Mouse (Mus musculus) heart, embryonic 11.5 days (tissue): ENCODE measurements around the gene Scoc. TPM values are rescaled to one million over a fixed set of nuclear protein-coding genes. Genes with fewer than 3 reads are reported as not detected.

Experiments used
- ATAC-seq: fragments of 200-750 bp; cut with Nextera tagmentation; replicated peaks from 2 replicates; pipeline ENCODE4 v1.8.0; 2017; ENCODE audit warnings: moderate library complexity; ENCODE audit not compliant: insufficient number of reproducible peaks, low FRiP score, low TSS enrichment
- H3K27ac ChIP-seq: fragments of 300-500 bp; sonication (generic); 2 replicates; pipeline ENCODE4 v1.5.1; 2014; ENCODE audit warnings: mild to moderate bottlenecking, low read depth, low read length
- H3K27me3 ChIP-seq: fragments of 300-500 bp; sonication (generic); 2 replicates; pipeline ENCODE4 v1.6.1; 2014; ENCODE audit warnings: mild to moderate bottlenecking, low read length, mixed read lengths; ENCODE audit not compliant: control insufficient read depth, insufficient read depth
- H3K36me3 ChIP-seq: fragments of 300-500 bp; sonication (generic); 2 replicates; pipeline ENCODE4 v1.6.1; 2014; ENCODE audit warnings: mild to moderate bottlenecking, low read length, moderate library complexity, mixed read lengths; ENCODE audit not compliant: control insufficient read depth, insufficient read depth
- H3K4me1 ChIP-seq: fragments of 300-500 bp; sonication (generic); 2 replicates; pipeline ENCODE4 v1.6.1; 2014; ENCODE audit warnings: low read length; ENCODE audit not compliant: control insufficient read depth, insufficient read depth
- H3K4me2 ChIP-seq: fragments of 300-500 bp; sonication (generic); 2 replicates; pipeline ENCODE4 v1.6.1; 2014; ENCODE audit warnings: mild to moderate bottlenecking, moderate library complexity
- H3K4me3 ChIP-seq: fragments of 300-500 bp; sonication (generic); 2 replicates; pipeline ENCODE4 v1.5.1; 2014; ENCODE audit warnings: low read depth, low read length
- H3K9ac ChIP-seq: fragments of 300-500 bp; sonication (generic); 2 replicates; pipeline ENCODE4 v1.6.1; 2014; ENCODE audit warnings: mild to moderate bottlenecking, low read depth, low read length, moderate library complexity
- H3K9me3 ChIP-seq: fragments of 300-500 bp; sonication (generic); replicated peaks from 2 replicates; pipeline ENCODE4 v1.6.1; 2016; ENCODE audit warnings: low read length; ENCODE audit not compliant: control insufficient read depth
- WGBS: fragments of 180-500 bp; shearing (Covaris S2); extraction: QIAGEN DNeasy Blood & Tissue Kit; methylation state at CpG from one replicate; pipeline ENCODE4 v1.1.7; 2014; ENCODE audit not compliant: insufficient replicate concordance; 5-methylcytosine and 5-hydroxymethylcytosine counted together
- polyA plus RNA-seq: library from polyadenylated mRNA; unstranded; fragments of >200 nt; fragmentation: Nextera tagmentation; extraction: Ambion mirVana; gene quantifications from 2 replicates; pipeline ENCODE4 v1.2.1, GENCODE M21; 2014

The Scoc gene
- polyA plus RNA-seq, result 92.8 and 95.5 TPM in 2 replicates

GRCm38 (mm10) chr8:83458222-83458621, at the start of gene Scoc:
Gene Scoc, minus strand, starts transcription at chr8:83458391.
- H3K4me3 ChIP-seq, result no peak within 1 kb of the TSS
- H3K9me3 ChIP-seq, result no peaks in the 10 kb centered on the region
- no peak within 1 kb of the TSS for H3K27ac ChIP-seq
- 76% methylated on average over 14 of the region's 14 CpGs for WGBS
- no peak within 1 kb of the TSS for H3K9ac ChIP-seq
- H3K4me1 ChIP-seq, result no peaks in the 10 kb centered on the region
- no peak for ATAC-seq
- no peaks in the 10 kb centered on the region for H3K36me3 ChIP-seq
- no peak within 1 kb of the TSS for H3K4me2 ChIP-seq
- H3K27me3 ChIP-seq, result no peaks in the 10 kb centered on the region

GRCm38 (mm10) chr8:83459606-83460005, 1.4 kb upstream of the Scoc start:
- Histone ChIP-seq H3K36me3 (no peaks in the 10 kb centered on the region), H3K9ac (no peak overlapping the region), H3K27ac (no peak overlapping the region), H3K9me3 (no peaks in the 10 kb centered on the region), H3K4me3 (no peak overlapping the region), H3K4me1 (no peaks in the 10 kb centered on the region), H3K27me3 (no peaks in the 10 kb centered on the region), H3K4me2 (no peak overlapping the region)
- 60% methylated on average over 3 of the region's 3 CpGs for WGBS
- ATAC-seq, result no peak

- WGBS, result 58% methylated on average over 6 of the region's 6 CpGs
- Histone ChIP-seq H3K4me3 (no peak overlapping the region), H3K4me1 (no peaks in the 10 kb centered on the region), H3K36me3 (no peaks in the 10 kb centered on the region), H3K9ac (no peak overlapping the region), H3K9me3 (no peaks in the 10 kb centered on the region), H3K27me3 (no peaks in the 10 kb centered on the region), H3K4me2 (no peak overlapping the region), H3K27ac (no peak overlapping the region)
- ATAC-seq, result no peak
Observed at GRCm38 (mm10) chr8:83457121-83457520, 1.1 kb downstream of the Scoc start.

- no peak for ATAC-seq
- Histone ChIP-seq H3K36me3 (no peaks in the 10 kb centered on the region), H3K27me3 (no peaks in the 10 kb centered on the region), H3K9me3 (no peaks in the 10 kb centered on the region), H3K4me3 (no peak overlapping the region), H3K27ac (no peak overlapping the region), H3K4me2 (no peak overlapping the region), H3K4me1 (no peaks in the 10 kb centered on the region), H3K9ac (no peak overlapping the region)
- WGBS, result 30% methylated on average over 3 of the region's 3 CpGs
Observed at GRCm38 (mm10) chr8:83451056-83451455, 7.1 kb downstream of the Scoc start.

GRCm38 (mm10) chr8:83449960-83450359, 8.2 kb downstream of the Scoc start:
- no peaks in the 10 kb centered on the region for H3K27me3 ChIP-seq
- WGBS, result 70% methylated on average over 1 of the region's 1 CpGs
- ATAC-seq, result no peak
- no peaks in the 10 kb centered on the region for H3K4me1 ChIP-seq
- no peaks in the 10 kb centered on the region for H3K36me3 ChIP-seq
- no peak overlapping the region for H3K4me2 ChIP-seq
- H3K9ac ChIP-seq, result no peak overlapping the region
- H3K9me3 ChIP-seq, result no peaks in the 10 kb centered on the region
- no peak overlapping the region for H3K4me3 ChIP-seq
- no peak overlapping the region for H3K27ac ChIP-seq

GRCm38 (mm10) chr8:83443052-83443400, 15.2 kb downstream of the Scoc start:
- WGBS, result 42% methylated on average over 5 of the region's 5 CpGs
- no peaks in the 10 kb centered on the region for H3K9me3 ChIP-seq
- H3K4me1 ChIP-seq, result 0 out of 2 replicates have a peak, but pooled peaks cover 3% of the 10 kb centered on the region
- no peaks in the 10 kb centered on the region for H3K36me3 ChIP-seq
- H3K9ac ChIP-seq, result peak overlapping the region; percentile 64
- no peak overlapping the region for H3K27ac ChIP-seq
- H3K4me3 ChIP-seq, result peak overlapping the region; percentile 84
- no peaks in the 10 kb centered on the region for H3K27me3 ChIP-seq
- ATAC-seq, result peak; percentile 5; the same call in 1 of the 2 replicates
- peak overlapping the region; percentile 79 for H3K4me2 ChIP-seq

- Histone ChIP-seq H3K4me3 (peak overlapping the region; percentile 84), H3K9ac (peak overlapping the region; percentile 89), H3K4me2 (peak overlapping the region; percentile 79), H3K9me3 (no peaks in the 10 kb centered on the region), H3K36me3 (no peaks in the 10 kb centered on the region), H3K4me1 (0 out of 2 replicates have a peak, but pooled peaks cover 3% of the 10 kb centered on the region), H3K27me3 (no peaks in the 10 kb centered on the region), H3K27ac (peak overlapping the region; percentile 90)
- WGBS, result under 1% methylated on average over 62 of the region's 64 CpGs
- peak; percentile 99 for ATAC-seq
Observed at GRCm38 (mm10) chr8:83442243-83443051, 15.7 kb downstream of the Scoc start.

GRCm38 (mm10) chr8:83441656-83442242, 16.4 kb downstream of the Scoc start:
- peak overlapping the region; percentile 89 for H3K9ac ChIP-seq
- no peaks in the 10 kb centered on the region for H3K36me3 ChIP-seq
- ATAC-seq, result no peak
- H3K4me3 ChIP-seq, result peak overlapping the region; percentile 84
- H3K27ac ChIP-seq, result peak overlapping the region; percentile 90
- WGBS, result 2% methylated on average over 29 of the region's 29 CpGs
- H3K4me1 ChIP-seq, result 0 out of 2 replicates have a peak, but pooled peaks cover 3% of the 10 kb centered on the region
- H3K4me2 ChIP-seq, result peak overlapping the region; percentile 79
- H3K9me3 ChIP-seq, result no peaks in the 10 kb centered on the region
- H3K27me3 ChIP-seq, result no peaks in the 10 kb centered on the region
